Mouse (Mus musculus) testis, adult 2 months (tissue): ENCODE results near the gene Adam30.

Experiments
- CTCF ChIP-seq: fragments of 200-500 bp; IDR thresholded peaks from 2 replicates; pipeline ENCODE4 v1.5.1; 2012; ENCODE audit warnings: low read depth, mild to moderate bottlenecking, inconsistent platforms, low read length, moderate library complexity; ENCODE audit not compliant: control insufficient read depth, insufficient read depth, insufficient replicate concordance
- POLR2A ChIP-seq: fragments of 200-500 bp; IDR thresholded peaks from 2 replicates; pipeline ENCODE4 v1.6.1; 2012; ENCODE audit warnings: low read depth, mild to moderate bottlenecking, inconsistent platforms, low read length, moderate library complexity; ENCODE audit not compliant: control insufficient read depth

DNA sequence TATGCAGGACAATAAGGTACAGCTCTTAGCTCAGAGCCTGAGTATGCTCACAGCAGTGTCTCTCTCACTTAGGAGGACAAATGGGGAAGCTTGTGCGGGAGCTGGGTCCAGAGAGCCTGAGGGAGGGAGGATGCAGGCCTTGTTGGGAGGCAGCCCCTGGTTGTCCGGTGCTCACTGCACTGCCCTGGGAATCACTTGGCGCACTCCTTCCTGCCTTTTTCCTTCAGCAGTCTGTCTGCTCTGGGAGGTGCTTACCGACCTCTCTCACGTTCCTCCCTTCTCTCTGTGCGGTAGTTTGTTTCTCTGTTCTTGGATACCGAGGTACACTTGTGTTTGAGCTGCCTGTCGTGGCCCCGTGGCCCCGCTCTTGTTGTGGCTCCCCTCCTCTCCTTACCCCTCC lies 15.2 kb upstream of the Adam30 start:
- TF ChIP-seq POLR2A (no peak), CTCF (no peak)
